In the genomic region with DNA sequence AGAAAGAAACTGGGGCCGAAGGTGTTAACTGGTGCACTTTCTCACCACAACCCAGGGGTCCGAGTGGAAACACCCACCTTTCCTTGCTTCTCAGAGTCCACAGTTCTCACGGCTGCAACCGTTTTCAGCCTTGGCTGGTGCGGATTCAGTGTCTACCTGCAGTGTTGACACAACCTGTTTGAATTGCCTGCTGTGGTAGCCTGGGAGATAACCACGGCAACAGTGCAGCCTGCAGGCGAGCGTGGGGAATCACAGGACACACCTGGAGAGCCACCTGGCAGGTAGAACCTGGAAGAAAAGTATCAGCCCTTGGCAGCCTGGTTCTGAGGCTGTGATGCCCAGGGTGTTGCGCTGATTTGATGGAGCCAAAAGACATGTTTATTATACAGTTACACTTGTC, we compare ENCODE assay signal across 13 mouse cellular contexts. TPM values are rescaled to one million over a fixed set of nuclear protein-coding genes. Genes with fewer than 3 reads are reported as not detected.
DNase-seq lines count a peak whose midpoint lies in the region; ATAC-seq and TF ChIP-seq lines count a peak whose summit lies in the region.
"Had no signal": no experiment of that assay in that cellular context is flagged by ENCODE, and none has a peak within 500 bp of the region (broad histone marks: within the 10 kb centered on the region; RNA-seq: fewer than 3 reads in every experiment).

No protein-coding gene starts in this region.

- TF ChIP-seq POLR2A in CH12.LX (IDR thresholded peaks at IDR 0.05; ENCODE audit: low read depth, low read length), result no peak

- dilution Hi-C loops in CH12.LX (cut with MboI; ENCODE audit: extremely low pct_ligation_motif_present, extremely low pct_unique_long_range_greater_than_20kb, low sequenced_read_pairs), result no loop called here

- TF ChIP-seq RAD21 in CH12.LX (IDR thresholded peaks at IDR 0.05; ENCODE audit: low read depth, low read length), result peak; percentile 37

- peak; percentile 74 for DNase-seq in heart, embryonic 10.5 days (ENCODE audit: low spot score)
- no peak for DNase-seq in heart, postnatal 14 days
- DNase-seq in CH12.LX (ENCODE audit: extremely low read depth), result no peak
- DNase-seq in kidney, adult 9 months, result peak; percentile 58
- DNase-seq in lung, postnatal 0 days (ENCODE audit: low spot score), result peak; percentile 64
- no peak for DNase-seq in spleen, postnatal 10 days (ENCODE audit: low spot score in 2 of 2)
- DNase-seq in midbrain, embryonic 14.5 days, result no peak
- DNase-seq in gastrocnemius, adult 8-10 months (ENCODE audit: low spot score in 2 of 2), result no peak

- TF ChIP-seq EP300 in CH12.LX (IDR thresholded peaks at IDR 0.05; ENCODE audit: low read length), result no peak
- TF ChIP-seq EP300 in lung, postnatal 0 days (IDR thresholded peaks at IDR 0.05), result no peak

- H3K4me1 ChIP-seq in heart, embryonic 10.5 days, result no peaks in the 10 kb centered on the region
- H3K4me1 ChIP-seq in CH12.LX (ENCODE audit: control insufficient read depth in 1 of 2, insufficient read depth in 2 of 2), result no peaks in the 10 kb centered on the region
- H3K4me1 ChIP-seq in lung, postnatal 0 days (ENCODE audit: insufficient read depth, low read depth, low read length), result peaks cover 4% of the 10 kb centered on the region; the same call in 1 of the 2 replicates
- no peaks in the 10 kb centered on the region for H3K4me1 ChIP-seq in midbrain, embryonic 14.5 days (ENCODE audit: control insufficient read depth, insufficient read depth, low read length)

- peaks cover 38% of the 10 kb centered on the region for H3K27me3 ChIP-seq in heart, embryonic 10.5 days (ENCODE audit: insufficient read depth, poor library complexity, severe bottlenecking)
- no peaks in the 10 kb centered on the region for H3K27me3 ChIP-seq in CH12.LX (replicated peaks)
- H3K27me3 ChIP-seq in lung, postnatal 0 days (replicated peaks; ENCODE audit: insufficient read depth, low read length), result no peaks in the 10 kb centered on the region
- no peaks in the 10 kb centered on the region for H3K27me3 ChIP-seq in midbrain, embryonic 14.5 days (ENCODE audit: control insufficient read depth, insufficient read depth, low read length)

- ATAC-seq in lung, postnatal 0 days, result peak; percentile 68
- no peak for ATAC-seq in midbrain, embryonic 14.5 days (ENCODE audit: low FRiP score, low TSS enrichment)

- 50% methylated on average over 9 of the region's 9 CpGs for WGBS in heart, embryonic 10.5 days
- WGBS in lung, postnatal 0 days, result 42% methylated on average over 9 of the region's 9 CpGs
- 69% methylated on average over 9 of the region's 9 CpGs for WGBS in midbrain, embryonic 14.5 days

- H3K79me2 ChIP-seq in CH12.LX (replicated peaks; ENCODE audit: control insufficient read depth, extremely low read depth, insufficient read depth, poor library complexity, severe bottlenecking), result no peaks in the 10 kb centered on the region

- no peak overlapping the region for H3K4me3 ChIP-seq in heart, embryonic 10.5 days
- no peak overlapping the region for H3K4me3 ChIP-seq in CH12.LX (replicated peaks in 1 of 3; ENCODE audit: low read depth in 2 of 3, low read length in 2 of 3, poor library complexity in 1 of 3)
- no peak overlapping the region for H3K4me3 ChIP-seq in lung, postnatal 0 days (ENCODE audit: low read depth, low read length)
- H3K4me3 ChIP-seq in midbrain, embryonic 14.5 days (replicated peaks; ENCODE audit: low read depth, low read length), result no peak overlapping the region
- H3K4me3 ChIP-seq: embryonic facial prominence, embryonic 15.5 days; left cerebral cortex, adult 2 months had no signal

- H3K9ac ChIP-seq in CH12.LX (ENCODE audit: insufficient read depth, low read depth), result no peak overlapping the region
- H3K9ac ChIP-seq in lung, postnatal 0 days (replicated peaks; ENCODE audit: low read depth), result no peak overlapping the region
- no peak overlapping the region for H3K9ac ChIP-seq in midbrain, embryonic 14.5 days (replicated peaks; ENCODE audit: low read length)
- H3K9ac ChIP-seq: embryonic facial prominence, embryonic 15.5 days had no signal

- no peak overlapping the region for H3K4me2 ChIP-seq in CH12.LX (ENCODE audit: insufficient read depth, low read depth, poor library complexity, severe bottlenecking)
- no peak overlapping the region for H3K4me2 ChIP-seq in lung, postnatal 0 days (replicated peaks; ENCODE audit: low read depth, low read length)
- no peak overlapping the region for H3K4me2 ChIP-seq in midbrain, embryonic 14.5 days (ENCODE audit: low read length)
- H3K4me2 ChIP-seq: embryonic facial prominence, embryonic 15.5 days had no signal

- H3K9me3 ChIP-seq in heart, embryonic 10.5 days, result no peaks in the 10 kb centered on the region
- no peaks in the 10 kb centered on the region for H3K9me3 ChIP-seq in CH12.LX (replicated peaks; ENCODE audit: low read length)
- H3K9me3 ChIP-seq in lung, postnatal 0 days (ENCODE audit: low read length), result no peaks in the 10 kb centered on the region
- no peaks in the 10 kb centered on the region for H3K9me3 ChIP-seq in midbrain, embryonic 14.5 days (ENCODE audit: control insufficient read depth, low read length)
- H3K9me3 ChIP-seq: embryonic facial prominence, embryonic 15.5 days had no signal

- in situ Hi-C loops in CH12.LX (cut with MboI; ENCODE audit: low pct_ligation_motif_present, low pct_unique_long_range_greater_than_20kb, low sequenced_read_pairs), result no loop called here

- H3K27ac ChIP-seq in heart, embryonic 10.5 days, result no peak overlapping the region
- no peak overlapping the region for H3K27ac ChIP-seq in CH12.LX (ENCODE audit: insufficient read depth, low read depth)
- no peak overlapping the region for H3K27ac ChIP-seq in lung, postnatal 0 days (ENCODE audit: low read length)
- no peak overlapping the region for H3K27ac ChIP-seq in midbrain, embryonic 14.5 days (replicated peaks; ENCODE audit: low read depth, low read length)
- H3K27ac ChIP-seq: embryonic facial prominence, embryonic 15.5 days; left cerebral cortex, adult 2 months had no signal

- H3K36me3 ChIP-seq in heart, embryonic 10.5 days, result no peaks in the 10 kb centered on the region
- H3K36me3 ChIP-seq in CH12.LX (replicated peaks in 1 of 2; ENCODE audit: control insufficient read depth in 1 of 2, insufficient read depth in 1 of 2, low read length in 1 of 2), result no peaks in the 10 kb centered on the region
- no peaks in the 10 kb centered on the region for H3K36me3 ChIP-seq in lung, postnatal 0 days (ENCODE audit: insufficient read depth, low read length)
- no peaks in the 10 kb centered on the region for H3K36me3 ChIP-seq in midbrain, embryonic 14.5 days (ENCODE audit: control insufficient read depth, insufficient read depth, low read length)
- H3K36me3 ChIP-seq: embryonic facial prominence, embryonic 15.5 days had no signal

- intact Hi-C loops in heart, postnatal 14 days (cut with DNase I), result no loop called here

- TF ChIP-seq CTCF in CH12.LX (conservative IDR thresholded peaks at IDR 0.05 in 1 of 2, IDR thresholded peaks at IDR 0.05 in 1 of 2; ENCODE audit: low read depth in 2 of 2, low read length in 2 of 2), result peak in 1 of 2 experiments; percentile 43; a peak in 2 of 4 replicates
- TF ChIP-seq CTCF in lung, postnatal 0 days (IDR thresholded peaks at IDR 0.05), result peak; percentile 83

TF ChIP-seq in CH12.LX, 34 proteins besides CTCF, POLR2A, EP300 and RAD21:
- TF ChIP-seq SMC3 (IDR thresholded peaks at IDR 0.05; ENCODE audit: low read depth, low read length), result peak; percentile 30
- no peak for TF ChIP-seq ZMIZ1 (IDR thresholded peaks at IDR 0.05; ENCODE audit: low read depth, low read length)

RNA-seq across cellular contexts. Expression of gene A530084C06Rik, which starts 20.7 kb away (rescaled TPM):
- polyA plus RNA-seq in heart, embryonic 10.5 days (2016; fragmentation: Nextera tagmentation; extraction: Ambion mirVana), result not detected in 2 replicates
- total RNA-seq in heart, postnatal 14 days (2021), result not detected
- total RNA-seq in CH12.LX (2012; rRNA removed) (not detected in 2 replicates), CH12.LX (2014; rRNA removed) (not detected in 2 replicates)
- polyA plus RNA-seq in CH12.LX (2012; ENCODE audit: insufficient read length, low read depth), result not detected in 2 replicates
- polyA plus RNA-seq in lung, postnatal 0 days (2015; fragmentation: Nextera tagmentation; extraction: Ambion mirVana), result not detected in 2 replicates
- polyA plus RNA-seq in midbrain, embryonic 14.5 days (2014; fragmentation: Nextera tagmentation; extraction: Ambion mirVana), result not detected in 2 replicates
- not detected for total RNA-seq in gastrocnemius, adult 8-10 months (2022)
- total RNA-seq: gastrocnemius, postnatal 4 days had no signal
- polyA plus RNA-seq: embryonic facial prominence, embryonic 15.5 days; hindbrain, embryonic 11.5 days had no signal

RNA-seq across cellular contexts. Expression of gene Foxq1, which starts 23.9 kb away (rescaled TPM):
- 0.06 and 0.19 TPM in 2 replicates for polyA plus RNA-seq in heart, embryonic 10.5 days (2016; fragmentation: Nextera tagmentation; extraction: Ambion mirVana)
- total RNA-seq in heart, postnatal 14 days (2021), result under 1 TPM; 0.10 to 0.17 TPM
- not detected in 2 replicates for total RNA-seq in CH12.LX (2012; rRNA removed)
- total RNA-seq in CH12.LX (2014; rRNA removed), result not detected in 2 replicates
- polyA plus RNA-seq in CH12.LX (2012; ENCODE audit: insufficient read length, low read depth), result not detected in 2 replicates
- polyA plus RNA-seq in lung, postnatal 0 days (2015; fragmentation: Nextera tagmentation; extraction: Ambion mirVana), result 2.2 and 2.7 TPM in 2 replicates
- polyA plus RNA-seq in midbrain, embryonic 14.5 days (2014; fragmentation: Nextera tagmentation; extraction: Ambion mirVana), result 2.0 and 2.2 TPM in 2 replicates
- total RNA-seq in gastrocnemius, adult 8-10 months (2022), result under 1 TPM in 2 of 4 experiments, not detected in 2; 0.07 to 0.08 TPM
- total RNA-seq: gastrocnemius, postnatal 4 days had no signal

RNA-seq across cellular contexts. Expression of gene Foxf2, which starts 45.8 kb away (rescaled TPM):
- polyA plus RNA-seq in heart, embryonic 10.5 days (2016; fragmentation: Nextera tagmentation; extraction: Ambion mirVana), result 0.14 and 3.4 TPM in 2 replicates
- under 1 TPM in 1 of 2 experiments, not detected in 1; 0.10 TPM for total RNA-seq in heart, postnatal 14 days (2021)
- total RNA-seq in CH12.LX (2012; rRNA removed) (not detected in 2 replicates), CH12.LX (2014; rRNA removed) (not detected in 2 replicates)
- not detected in 2 replicates for polyA plus RNA-seq in CH12.LX (2012; ENCODE audit: insufficient read length, low read depth)
- polyA plus RNA-seq in lung, postnatal 0 days (2015; fragmentation: Nextera tagmentation; extraction: Ambion mirVana), result 14.9 and 26.6 TPM in 2 replicates
- 3.3 and 5.3 TPM in 2 replicates for polyA plus RNA-seq in midbrain, embryonic 14.5 days (2014; fragmentation: Nextera tagmentation; extraction: Ambion mirVana)
- total RNA-seq in gastrocnemius, adult 8-10 months (2022), result under 1 TPM in 2 of 4 experiments, not detected in 2; 0.10 to 0.24 TPM
- total RNA-seq: neutrophil, adult 5-6 weeks had no signal

Comparison
In these comparisons a context has a peak if more than half of its experiments do, and no peak if none do; other contexts are left out.
1. DNase-seq: peak in heart, embryonic 10.5 days (single experiment), kidney, adult 9 months (single experiment) and lung, postnatal 0 days (single experiment); none in heart, postnatal 14 days (0 of 2), CH12.LX (single experiment), spleen, postnatal 10 days (0 of 2), midbrain, embryonic 14.5 days (single experiment) and gastrocnemius, adult 8-10 months (0 of 2).